Mouse (Mus musculus) Patski (cell line): ENCODE results near the gene Gale. TPM values are rescaled to one million over a fixed set of nuclear protein-coding genes. Genes with fewer than 3 reads are reported as not detected.

ENCODE experiments used
- ATAC-seq: fragments of 100-300 bp; one replicate; pipeline ENCODE4 v1.8.0; 2021
- CTCF ChIA-PET: fragments of 350-600 bp; sonication (Branson Sonifier 250); formaldehyde crosslinking; loops from one replicate; lab custom pipeline; 2022; ENCODE audit warnings: inconsistent platforms; lab: Charles Lee
- POLR2A ChIA-PET: fragments of 350-600 bp; sonication (Branson Sonifier 250); formaldehyde crosslinking; loops from one replicate; lab custom pipeline; 2022; ENCODE audit warnings: antibody characterized with exemption, inconsistent platforms; lab: Charles Lee
- DNase-seq: peaks from one replicate; pipeline ENCODE4 v3.0.0-alpha.2; 2011; ENCODE audit warnings: low read depth, low spot score
- H3K27me3 ChIP-seq: fragments of 371-371 bp; one replicate; pipeline ENCODE4 v1.5.1; 2021
- CTCF ChIP-seq: fragments of 100-300 bp; IDR thresholded peaks from one replicate; pipeline ENCODE4 v1.5.1; 2021
- in situ Hi-C: fragments of 300-500 bp; cut with MboI; formaldehyde crosslinking; loops from 3 replicates; pipeline ENCODE4 v1.11.1; 2018; ENCODE audit warnings: low pct_unique_long_range_greater_than_20kb, mixed read lengths
- polyA plus RNA-seq: library from polyadenylated mRNA; unstranded; gene quantifications from one replicate; pipeline ENCODE4 v1.2.3, GENCODE M21; 2021

The Gale gene
- polyA plus RNA-seq, 1 experiment from 2014 or later: 12.4 TPM

GRCm38 (mm10) chr4:135943389-135943788 is 20.1 kb upstream of the Gale start:
- TF ChIP-seq CTCF: no peak
- DNase-seq (no peak), ATAC-seq (no peak)
- in situ Hi-C loops: loop anchor here (10.0 kb wide), 1 partner anchor 211 kb away; no protein-coding TSS in a partner anchor
- POLR2A ChIA-PET: no interaction called here
- CTCF ChIA-PET: no interaction called here
- no peaks in the 10 kb centered on the region for H3K27me3 ChIP-seq

DNA sequence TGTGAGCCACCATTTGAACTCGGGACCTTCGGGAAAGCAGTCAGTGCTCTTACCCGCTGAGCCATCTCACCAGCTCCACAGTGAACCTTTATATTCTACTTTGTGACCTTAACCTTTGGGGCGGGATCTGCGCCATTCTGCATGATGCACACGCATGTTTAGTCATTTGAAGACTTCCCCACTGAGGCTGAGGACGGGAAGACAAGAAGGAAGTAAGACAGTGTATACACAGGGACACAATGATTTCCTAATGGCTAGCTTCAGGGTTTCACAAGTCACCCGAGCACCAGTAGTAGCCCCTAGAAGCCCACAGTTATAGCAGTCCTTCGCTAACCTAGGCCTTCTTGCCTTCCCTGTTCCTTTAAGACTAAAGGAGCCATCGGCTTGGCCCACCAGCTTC is 17.8 kb upstream of the Gale start:
- H3K27me3 ChIP-seq: no peaks in the 10 kb centered on the region
- CTCF ChIA-PET: no interaction called here
- DNase-seq (no peak), ATAC-seq (no peak)
- in situ Hi-C loops: loop anchor here (10.0 kb wide), 1 partner anchor 209 kb away; no protein-coding TSS in a partner anchor
- POLR2A ChIA-PET: interaction anchor here (0.6 kb wide), 1 partner anchor 233 kb away, joined by 4 read pairs; no protein-coding TSS in a partner anchor
- no peak for TF ChIP-seq CTCF

- peak; percentile 31 for ATAC-seq
- POLR2A ChIA-PET: interaction anchor here (0.9 kb wide), 1 partner anchor 226 kb away, joined by 5 read pairs; the partner anchor contains the start of gene E2f2
- no peak for DNase-seq
- in situ Hi-C loops: loop anchor here (10.0 kb wide), 1 partner anchor 209 kb away; no protein-coding TSS in a partner anchor
- H3K27me3 ChIP-seq: no peaks in the 10 kb centered on the region
- CTCF ChIA-PET: no interaction called here
- TF ChIP-seq CTCF: no peak
Measured at GRCm38 (mm10) chr4:135946278-135946658, 17.3 kb upstream of the Gale start, which contains the start of gene Hmgcl. TSS of gene Hmgcl (plus strand) at chr4:135946448.

- POLR2A ChIA-PET: interaction anchor here (0.9 kb wide), 1 partner anchor 226 kb away, joined by 5 read pairs; the partner anchor contains the start of gene E2f2
- no peak for TF ChIP-seq CTCF
- H3K27me3 ChIP-seq: no peaks in the 10 kb centered on the region
- no peak for DNase-seq
- in situ Hi-C loops: loop anchor here (10.0 kb wide), 1 partner anchor 208 kb away; no protein-coding TSS in a partner anchor
- CTCF ChIA-PET: no interaction called here
- ATAC-seq: peak; percentile 21
Measured at GRCm38 (mm10) chr4:135946659-135947301, 16.7 kb upstream of the Gale start.

GRCm38 (mm10) chr4:135948142-135948541 is 15.4 kb upstream of the Gale start:
- in situ Hi-C loops: loop anchor here (10.0 kb wide), 1 partner anchor 207 kb away; no protein-coding TSS in a partner anchor
- no peak for TF ChIP-seq CTCF
- ATAC-seq: no peak
- no peak for DNase-seq
- H3K27me3 ChIP-seq: no peaks in the 10 kb centered on the region
- ChIA-PET CTCF (interaction anchor here (0.7 to 1.3 kb wide), 2 partner anchors 12 to 41 kb away, joined by 3 to 4 read pairs; no protein-coding TSS in a partner anchor), POLR2A (interaction anchor here (0.5 kb wide), 1 partner anchor 376 kb away, joined by 3 read pairs; no protein-coding TSS in a partner anchor)

GRCm38 (mm10) chr4:135949475-135949874 is 14.1 kb upstream of the Gale start:
- ATAC-seq (no peak), DNase-seq (no peak)
- in situ Hi-C loops: loop anchor here (10.0 kb wide), 1 partner anchor 205 kb away; no protein-coding TSS in a partner anchor
- TF ChIP-seq CTCF: no peak
- POLR2A ChIA-PET: no interaction called here
- CTCF ChIA-PET: no interaction called here
- no peaks in the 10 kb centered on the region for H3K27me3 ChIP-seq

GRCm38 (mm10) chr4:135949911-135950310 is 13.6 kb upstream of the Gale start:
- no peak for ATAC-seq
- in situ Hi-C loops: loop anchor here (10.0 kb wide), 1 partner anchor 205 kb away; no protein-coding TSS in a partner anchor
- TF ChIP-seq CTCF: no peak
- ChIA-PET CTCF (no interaction called here), POLR2A (no interaction called here)
- DNase-seq: no peak
- H3K27me3 ChIP-seq: no peaks in the 10 kb centered on the region

DNA sequence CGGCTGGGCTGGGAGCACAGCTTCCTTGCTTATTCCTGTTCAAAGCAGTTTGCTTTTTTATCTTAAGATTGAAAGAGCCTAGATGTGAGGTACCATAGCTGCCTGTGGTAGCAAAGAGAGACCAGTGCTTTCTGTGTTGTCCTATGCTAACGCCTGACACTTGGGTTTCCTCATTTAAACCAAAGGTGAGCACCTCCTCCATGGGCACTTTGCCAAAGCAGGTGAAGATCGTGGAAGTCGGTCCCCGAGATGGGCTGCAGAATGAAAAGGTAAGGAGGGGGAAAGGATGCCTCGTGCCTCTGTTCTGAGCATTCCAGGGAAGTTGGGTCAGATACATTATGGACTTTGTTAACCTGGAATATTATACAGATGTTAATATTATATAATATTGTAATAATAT is 13.2 kb upstream of the Gale start:
- DNase-seq (no peak), ATAC-seq (no peak)
- in situ Hi-C loops: no loop called here
- POLR2A ChIA-PET: no interaction called here
- no peak for TF ChIP-seq CTCF
- CTCF ChIA-PET: no interaction called here
- no peaks in the 10 kb centered on the region for H3K27me3 ChIP-seq

DNA sequence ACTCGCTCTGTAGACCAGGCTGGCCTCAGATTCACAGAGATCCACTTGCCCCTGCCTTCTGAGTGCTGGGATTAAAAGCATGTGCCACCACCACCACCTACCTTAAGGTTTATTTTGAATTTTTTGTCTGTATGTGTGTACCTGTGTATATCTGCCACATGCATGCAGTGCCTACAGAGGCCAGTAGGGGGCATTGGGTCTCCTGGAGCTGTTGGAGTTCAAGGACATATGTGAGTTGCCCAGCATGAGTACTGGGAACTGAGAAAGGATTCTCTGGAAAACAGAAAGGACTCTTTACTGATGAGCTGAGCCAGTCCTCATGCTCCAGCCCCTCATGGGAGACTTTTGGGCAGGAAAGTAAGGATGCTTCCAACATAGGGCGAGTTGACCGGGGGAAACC is 12.0 kb upstream of the Gale start:
- no peak for DNase-seq
- ChIA-PET POLR2A (no interaction called here), CTCF (interaction anchor here (0.9 to 1.1 kb wide), 2 partner anchors 9 to 111 kb away, joined by 3 read pairs; no protein-coding TSS in a partner anchor)
- H3K27me3 ChIP-seq: no peaks in the 10 kb centered on the region
- in situ Hi-C loops: no loop called here
- no peak for TF ChIP-seq CTCF
- ATAC-seq: no peak

- ATAC-seq: no peak
- DNase-seq: no peak
- no peak for TF ChIP-seq CTCF
- H3K27me3 ChIP-seq: no peaks in the 10 kb centered on the region
- CTCF ChIA-PET: interaction anchor here (1.2 to 1.7 kb wide), 2 partner anchors 10 to 101 kb away, joined by 3 to 5 read pairs; no protein-coding TSS in a partner anchor
- POLR2A ChIA-PET: interaction anchor here (1.1 kb wide), 1 partner anchor 10 kb away, joined by 4 read pairs; the partner anchor contains the start of gene Gale
- in situ Hi-C loops: no loop called here
Measured at GRCm38 (mm10) chr4:135953179-135953578, 10.3 kb upstream of the Gale start.

DNA sequence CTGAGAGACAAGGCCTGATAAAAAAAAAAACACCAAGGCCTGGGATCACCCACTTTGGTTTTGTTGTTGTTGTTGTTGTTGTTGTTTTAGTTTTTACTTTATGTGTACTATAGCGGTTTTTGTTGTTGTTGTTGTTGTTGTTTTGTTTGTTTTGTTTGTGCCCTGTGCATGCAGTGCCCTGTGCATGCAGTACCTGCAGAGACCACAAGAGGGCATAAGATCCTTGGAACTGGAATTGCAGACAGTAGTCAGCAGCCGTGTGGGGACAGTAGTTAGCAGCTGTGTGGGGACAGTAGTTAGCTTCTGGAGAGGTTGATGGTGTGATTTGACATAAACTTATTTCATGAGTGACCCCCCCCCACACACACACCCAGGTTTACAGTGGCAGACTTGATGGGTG is 9.3 kb upstream of the Gale start:
- in situ Hi-C loops: no loop called here
- no peak for TF ChIP-seq CTCF
- no peak for DNase-seq
- ATAC-seq: no peak
- H3K27me3 ChIP-seq: no peaks in the 10 kb centered on the region
- ChIA-PET POLR2A (interaction anchor here (1.1 kb wide), 1 partner anchor 9 kb away, joined by 4 read pairs; the partner anchor contains the start of gene Gale), CTCF (interaction anchor here (1.0 to 1.7 kb wide), 5 partner anchors 9 to 206 kb away, joined by 4 to 5 read pairs (median 4); partner anchors contain the start of gene Fuca1)
